Mouse (Mus musculus) liver, postnatal 0 days (tissue): ENCODE data around the gene Kcna2.

Experiments used
- CTCF ChIP-seq: sonication (generic); IDR thresholded peaks from 2 replicates; pipeline ENCODE4 v1.5.1; 2016; ENCODE audit warnings: antibody characterized with exemption, low read depth
- EP300 ChIP-seq: IDR thresholded peaks from 2 replicates; pipeline ENCODE4 v1.6.1; 2016; ENCODE audit warnings: antibody characterized with exemption, low read depth, mild to moderate bottlenecking

DNA sequence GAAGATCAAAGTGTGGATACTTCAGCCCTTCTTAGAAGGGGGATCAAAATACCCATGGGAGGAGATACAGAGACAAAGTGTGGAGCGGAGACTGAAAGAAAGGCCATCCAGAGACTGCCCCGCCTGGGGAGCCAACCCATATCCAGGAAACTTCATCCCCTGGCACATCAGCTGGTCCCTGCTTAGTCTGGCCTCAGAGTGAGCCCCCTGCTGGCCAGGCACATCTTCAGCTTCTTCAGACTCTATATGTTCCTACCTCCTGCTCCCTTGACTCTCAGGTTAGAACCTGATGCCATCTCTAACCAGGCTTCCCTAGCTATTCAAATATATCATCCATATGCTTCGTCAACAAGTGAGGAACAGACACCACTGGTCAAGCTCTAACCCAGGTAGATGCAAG, 48.1 kb downstream of the Kcna2 start:
- TF ChIP-seq CTCF (peak; percentile 67), EP300 (no peak)
